ENCODE assay signal across 19 mouse cellular contexts in the genomic region with DNA sequence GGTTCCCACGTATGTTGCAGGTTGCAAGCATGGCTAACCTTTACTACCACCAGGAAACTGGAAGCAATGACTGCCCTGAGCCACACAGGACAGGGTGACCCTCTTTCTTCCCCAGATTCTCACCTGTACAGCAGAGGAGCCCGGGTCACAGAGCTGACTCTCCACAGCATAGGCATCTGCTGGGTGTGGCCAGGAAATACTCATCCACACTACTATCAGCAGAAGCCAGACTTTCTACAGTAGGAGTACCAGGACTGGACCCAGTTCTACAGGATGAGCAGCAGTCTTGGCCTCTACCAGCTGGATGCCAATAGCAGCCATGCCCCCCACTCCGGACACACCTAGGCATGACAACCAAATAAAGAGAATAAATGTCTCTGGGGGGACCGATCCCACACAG. TPM values are rescaled to one million over a fixed set of nuclear protein-coding genes. Genes with fewer than 3 reads are reported as not detected.
DNase-seq lines count a peak whose midpoint lies in the region; ATAC-seq lines count a peak whose summit lies in the region.
"Had no signal": no experiment of that assay in that cellular context is flagged by ENCODE, and none has a peak within 500 bp of the region (broad histone marks: within the 10 kb centered on the region; RNA-seq: fewer than 3 reads in every experiment).

No protein-coding gene starts in this region.

- no peak overlapping the region for H3K9ac ChIP-seq in lung, embryonic 15.5 days
- H3K9ac ChIP-seq: hindbrain, embryonic 15.5 days; midbrain, embryonic 12.5 days had no signal

- no peaks in the 10 kb centered on the region for H3K9me3 ChIP-seq in lung, embryonic 15.5 days
- no peaks in the 10 kb centered on the region for H3K9me3 ChIP-seq in forebrain, embryonic 10.5 days
- H3K9me3 ChIP-seq: hindbrain, embryonic 15.5 days; midbrain, embryonic 12.5 days had no signal

- H3K36me3 ChIP-seq in lung, embryonic 15.5 days, result no peaks in the 10 kb centered on the region
- H3K36me3 ChIP-seq in forebrain, embryonic 10.5 days (replicated peaks), result peaks cover 25% of the 10 kb centered on the region; the same call in 1 of the 2 replicates
- H3K36me3 ChIP-seq: hindbrain, embryonic 15.5 days; midbrain, embryonic 12.5 days had no signal

- H3K4me3 ChIP-seq in lung, embryonic 15.5 days, result no peak overlapping the region
- H3K4me3 ChIP-seq in forebrain, embryonic 10.5 days, result no peak overlapping the region
- H3K4me3 ChIP-seq: hindbrain, embryonic 15.5 days; midbrain, embryonic 12.5 days; myocyte had no signal

- no peaks in the 10 kb centered on the region for H3K4me1 ChIP-seq in lung, embryonic 15.5 days
- peaks cover 13% of the 10 kb centered on the region; the same call in 1 of the 2 replicates for H3K4me1 ChIP-seq in forebrain, embryonic 10.5 days

- H3K27me3 ChIP-seq in lung, embryonic 15.5 days, result no peaks in the 10 kb centered on the region
- H3K27me3 ChIP-seq in forebrain, embryonic 10.5 days (ENCODE audit: poor library complexity, severe bottlenecking), result no peaks in the 10 kb centered on the region
- H3K27me3 ChIP-seq: hindbrain, embryonic 15.5 days; midbrain, embryonic 12.5 days had no signal

- peak; percentile 60; the same call in 1 of the 2 replicates for ATAC-seq in lung, embryonic 15.5 days (ENCODE audit: borderline replicate concordance, extremely low read depth, low FRiP score, low TSS enrichment)
- ATAC-seq in megakaryocyte-erythroid progenitor cell, adult 5-6 weeks (replicated peaks; ENCODE audit: low FRiP score, low TSS enrichment, poor library complexity, severe bottlenecking), result peak; percentile 70
- ATAC-seq: CD4-positive, CD25-positive, alpha-beta regulatory T cell, adult 4 months had no signal

- H3K27ac ChIP-seq in lung, embryonic 15.5 days, result no peak overlapping the region
- H3K27ac ChIP-seq in forebrain, embryonic 10.5 days, result no peak overlapping the region
- H3K27ac ChIP-seq: hindbrain, embryonic 15.5 days; midbrain, embryonic 12.5 days had no signal

- no peak for DNase-seq in lung, adult 18-20 months
- DNase-seq in c-Kit-positive CD71-positive TER-119-positive erythroid progenitor cells, embryonic 14.5 days (ENCODE audit: low spot score), result peak; percentile 75
- DNase-seq in liver, result peak; percentile 85
- no peak for DNase-seq in thymus, postnatal 14 days
- no peak for DNase-seq in forebrain, embryonic 10.5 days (ENCODE audit: extremely low spot score, low spot score)
- DNase-seq: adrenal gland, postnatal 14 days; cerebellum, postnatal 10 days; gastrocnemius, postnatal 36 days; heart, postnatal 10 days; kidney, adult 9 months; layer of hippocampus, postnatal 36 days; left cerebral cortex, postnatal 4 days; thymus, adult 18-20 months had no signal

- no peak overlapping the region for H3K4me2 ChIP-seq in lung, embryonic 15.5 days
- H3K4me2 ChIP-seq: hindbrain, embryonic 15.5 days; midbrain, embryonic 12.5 days had no signal

- WGBS in lung, embryonic 15.5 days, result 78% methylated on average over 4 of the region's 4 CpGs
- 93% methylated on average over 4 of the region's 4 CpGs for WGBS in forebrain, embryonic 10.5 days

RNA-seq across cellular contexts. Expression of a gene that starts 15.4 kb away (rescaled TPM):
- 4.1 and 4.4 TPM in 2 replicates for polyA plus RNA-seq in lung, embryonic 15.5 days (2015; fragmentation: Nextera tagmentation; extraction: Ambion mirVana)
- total RNA-seq in megakaryocyte-erythroid progenitor cell, adult 5-6 weeks (2014; fragmentation: Nextera tagmentation), result 27.6 and 29.1 TPM in 2 replicates
- 20.3 and 35.5 TPM in 2 replicates for total RNA-seq in megakaryocyte-erythroid progenitor cell, adult 5-6 weeks (2017)
- 6.8 and 7.0 TPM in 2 replicates for polyA plus RNA-seq in forebrain, embryonic 10.5 days (2016; fragmentation: Nextera tagmentation; extraction: Ambion mirVana)

Comparison
In these comparisons a context has a peak if more than half of its experiments do, and no peak if none do; other contexts are left out.
1. DNase-seq: peak in c-Kit-positive CD71-positive TER-119-positive erythroid progenitor cells, embryonic 14.5 days (single experiment) and liver (single experiment); none in lung, adult 18-20 months (0 of 2), thymus, postnatal 14 days (single experiment) and forebrain, embryonic 10.5 days (single experiment).